Mouse (Mus musculus): ENCODE results near the gene Tnfrsf13b. TPM values are rescaled to one million over a fixed set of nuclear protein-coding genes. Genes with fewer than 3 reads are reported as not detected.

Tnfrsf13b gene
- polyA plus RNA-seq (2012; rRNA removed), result 26.2 and 26.4 TPM in 2 replicates

DNA sequence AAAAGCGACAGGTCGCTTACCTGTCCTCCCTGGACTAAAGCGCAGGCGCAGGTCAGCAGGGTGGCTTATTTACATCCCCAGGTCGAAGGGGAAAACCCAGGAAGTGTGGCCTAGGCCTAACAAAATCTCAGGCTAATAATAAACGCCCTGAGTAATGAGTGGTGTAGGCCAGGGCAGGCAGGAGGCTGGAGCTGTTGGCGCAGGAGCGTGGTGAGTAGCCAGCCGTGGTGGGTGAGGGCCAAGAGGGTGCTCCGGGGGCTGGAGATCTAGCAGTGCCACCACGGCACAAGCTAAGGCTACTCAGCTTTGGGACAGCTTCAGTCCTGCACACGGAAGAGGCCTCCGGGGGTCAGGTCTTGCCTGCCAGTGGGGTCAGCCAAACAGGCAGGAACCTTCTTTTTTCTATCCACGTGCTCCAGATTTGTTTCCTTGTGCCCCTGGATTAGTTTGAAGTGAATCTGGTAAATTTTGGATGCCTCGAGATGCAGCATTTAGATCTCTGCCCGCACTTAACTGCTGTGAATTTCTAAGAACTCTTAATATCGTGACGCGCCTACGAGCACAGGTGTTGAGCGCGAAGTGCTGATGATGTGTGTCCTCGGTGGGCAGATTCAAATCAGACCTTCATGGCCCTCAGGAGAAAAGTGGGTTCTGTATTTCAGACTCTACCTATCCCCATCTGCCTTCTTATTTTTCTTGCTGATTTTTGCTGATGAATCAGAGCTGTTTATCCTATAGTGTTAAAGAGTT, at the start of gene Tnfrsf13b:
Tnfrsf13b (plus strand) TSS at position 150 of the 750 bp plus-strand sequence.
- Histone ChIP-seq H3K4me1 (ENCODE audit: control insufficient read depth, insufficient read depth, low read length) (no peaks in the 10 kb centered on the region), H3K4me3 (replicated peaks; ENCODE audit: extremely low read depth, low read depth, low read length) (no peak within 1 kb of the TSS)
- WGBS, result 79% methylated on average over 23 of the region's 23 CpGs
- DNase-seq, result no peak
- TF ChIP-seq CTCF (IDR thresholded peaks at IDR 0.05; ENCODE audit: insufficient read depth, low read length) (no peak), POLR2A (IDR thresholded peaks at IDR 0.05; ENCODE audit: borderline replicate concordance, extremely low read depth, low read depth, low read length) (no peak)

GRCm38 (mm10) chr11:61081624-61082023, 44.9 kb upstream of the Tnfrsf13b start:
- 84% methylated on average over 2 of the region's 2 CpGs for WGBS
- Histone ChIP-seq H3K4me1 (ENCODE audit: control insufficient read depth, insufficient read depth, low read length) (no peaks in the 10 kb centered on the region), H3K4me3 (replicated peaks; ENCODE audit: extremely low read depth, low read depth, low read length) (no peak overlapping the region)
- TF ChIP-seq CTCF (IDR thresholded peaks at IDR 0.05; ENCODE audit: insufficient read depth, low read length) (no peak), POLR2A (IDR thresholded peaks at IDR 0.05; ENCODE audit: borderline replicate concordance, extremely low read depth, low read depth, low read length) (no peak)
- no peak for DNase-seq

GRCm38 (mm10) chr11:61090195-61090594, 36.4 kb upstream of the Tnfrsf13b start:
- no peak for TF ChIP-seq POLR2A (IDR thresholded peaks at IDR 0.05; ENCODE audit: borderline replicate concordance, extremely low read depth, low read depth, low read length)
- TF ChIP-seq CTCF (IDR thresholded peaks at IDR 0.05; ENCODE audit: insufficient read depth, low read length), result no peak
- DNase-seq, result no peak
- H3K4me3 ChIP-seq (replicated peaks; ENCODE audit: extremely low read depth, low read depth, low read length), result no peak overlapping the region
- WGBS, result 75% methylated on average over 7 of the region's 7 CpGs
- no peaks in the 10 kb centered on the region for H3K4me1 ChIP-seq (ENCODE audit: control insufficient read depth, insufficient read depth, low read length)

DNA sequence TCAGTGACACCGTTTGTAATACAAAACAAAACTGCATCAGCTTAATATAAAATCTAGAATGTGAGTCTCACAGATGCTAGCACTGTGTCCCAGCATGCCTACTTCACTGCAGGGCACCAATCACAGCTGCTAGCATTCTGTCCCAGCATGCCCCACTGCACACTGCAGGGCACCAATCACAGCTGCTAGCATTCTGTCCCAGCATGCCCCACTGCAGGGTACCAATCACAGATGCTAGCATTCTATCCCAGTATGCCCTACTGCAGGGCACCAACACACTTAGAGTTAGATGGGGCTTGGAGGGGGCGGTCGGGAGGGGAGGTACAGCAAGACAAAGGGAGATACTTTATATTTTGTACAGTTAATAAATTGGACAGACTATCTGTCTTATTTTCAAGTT, 35.4 kb upstream of the Tnfrsf13b start:
- no peak for DNase-seq
- H3K4me3 ChIP-seq (replicated peaks; ENCODE audit: extremely low read depth, low read depth, low read length), result no peak overlapping the region
- no peaks in the 10 kb centered on the region for H3K4me1 ChIP-seq (ENCODE audit: control insufficient read depth, insufficient read depth, low read length)
- TF ChIP-seq POLR2A (IDR thresholded peaks at IDR 0.05; ENCODE audit: borderline replicate concordance, extremely low read depth, low read depth, low read length) (no peak), CTCF (IDR thresholded peaks at IDR 0.05; ENCODE audit: insufficient read depth, low read length) (no peak)
- WGBS, result 63% methylated on average over 3 of the region's 3 CpGs

GRCm38 (mm10) chr11:61091642-61092262, 34.8 kb upstream of the Tnfrsf13b start:
- TF ChIP-seq POLR2A (IDR thresholded peaks at IDR 0.05; ENCODE audit: borderline replicate concordance, extremely low read depth, low read depth, low read length) (no peak), CTCF (IDR thresholded peaks at IDR 0.05; ENCODE audit: insufficient read depth, low read length) (peak; percentile 77)
- 28% methylated on average over 7 of the region's 7 CpGs for WGBS
- peak; percentile 55 for DNase-seq

DNA sequence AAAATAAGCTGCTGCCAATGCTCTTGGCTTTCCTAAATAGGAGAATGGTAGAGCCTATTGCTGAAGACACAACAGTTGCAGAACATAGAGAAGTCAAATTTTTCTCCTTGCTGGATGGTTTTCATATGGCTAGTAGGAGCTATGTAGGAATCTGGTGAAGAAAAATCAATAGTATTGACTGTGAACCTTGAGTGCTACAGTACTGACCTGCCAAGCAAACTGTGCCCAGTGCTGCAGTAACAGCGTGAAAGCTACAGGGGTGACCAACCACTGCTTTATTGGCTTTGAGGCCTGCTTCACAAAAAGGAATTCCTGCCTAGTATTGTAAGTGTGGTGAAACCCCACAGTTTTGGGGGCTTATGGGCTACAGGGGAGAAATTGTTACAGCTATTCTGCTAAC, 28.5 kb upstream of the Tnfrsf13b start:
- Histone ChIP-seq H3K4me3 (replicated peaks; ENCODE audit: extremely low read depth, low read depth, low read length) (no peak overlapping the region), H3K4me1 (ENCODE audit: control insufficient read depth, insufficient read depth, low read length) (no peaks in the 10 kb centered on the region)
- TF ChIP-seq CTCF (IDR thresholded peaks at IDR 0.05; ENCODE audit: insufficient read depth, low read length) (no peak), POLR2A (IDR thresholded peaks at IDR 0.05; ENCODE audit: borderline replicate concordance, extremely low read depth, low read depth, low read length) (no peak)
- WGBS, result 74% methylated on average over 1 of the region's 1 CpGs
- no peak for DNase-seq

More at GRCm38 (mm10) chr11:61091642-61092262, 34.8 kb upstream of the Tnfrsf13b start:
- Histone ChIP-seq H3K4me3 (replicated peaks; ENCODE audit: extremely low read depth, low read depth, low read length) (no peak overlapping the region), H3K4me1 (ENCODE audit: control insufficient read depth, insufficient read depth, low read length) (no peaks in the 10 kb centered on the region)

DNA sequence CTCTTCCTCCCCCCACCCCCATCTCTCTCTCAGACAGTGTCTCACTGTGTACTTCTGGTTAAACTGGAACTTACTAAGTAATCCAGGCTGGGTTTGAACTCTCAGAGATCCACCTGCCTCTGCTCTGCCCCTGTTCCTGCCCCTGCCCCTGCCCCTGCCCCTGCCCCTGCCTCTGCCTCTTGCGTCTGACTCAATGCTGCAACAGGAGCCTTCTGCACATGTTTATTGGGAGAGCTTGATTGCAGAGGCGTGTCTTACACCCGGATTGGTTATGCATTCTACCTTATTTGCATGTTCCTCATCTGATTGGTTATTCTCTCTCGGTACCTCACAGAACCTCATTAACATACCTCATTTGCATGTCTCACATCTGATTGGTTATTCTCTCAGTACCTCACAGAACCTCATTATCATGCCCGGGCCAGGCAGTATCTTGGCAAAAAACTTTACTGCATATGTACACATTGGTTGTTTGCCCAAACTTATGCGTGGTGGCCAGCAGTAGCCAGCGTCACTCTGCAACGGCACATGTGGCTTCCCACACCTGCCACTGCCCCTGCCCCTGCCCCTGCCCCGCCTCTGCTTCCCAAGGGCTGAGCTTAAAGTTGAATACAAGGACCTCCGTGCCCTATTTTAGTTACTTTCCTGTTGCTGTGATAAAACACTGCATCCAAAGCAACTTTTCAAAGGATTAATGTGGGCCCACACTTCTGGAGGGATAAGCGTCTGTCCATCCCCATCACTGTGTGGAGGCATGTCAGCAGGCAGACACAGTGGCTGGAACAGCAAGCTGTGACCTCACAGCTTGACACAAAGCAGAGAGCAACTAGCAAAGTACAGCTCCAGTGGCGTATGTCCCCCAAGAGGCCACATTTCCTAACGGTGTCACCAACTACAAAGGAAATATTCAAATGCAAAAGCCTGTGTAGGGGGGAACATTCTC, 23.9 kb upstream of the Tnfrsf13b start:
- DNase-seq, result no peak
- 69% methylated on average over 13 of the region's 13 CpGs for WGBS

DNA sequence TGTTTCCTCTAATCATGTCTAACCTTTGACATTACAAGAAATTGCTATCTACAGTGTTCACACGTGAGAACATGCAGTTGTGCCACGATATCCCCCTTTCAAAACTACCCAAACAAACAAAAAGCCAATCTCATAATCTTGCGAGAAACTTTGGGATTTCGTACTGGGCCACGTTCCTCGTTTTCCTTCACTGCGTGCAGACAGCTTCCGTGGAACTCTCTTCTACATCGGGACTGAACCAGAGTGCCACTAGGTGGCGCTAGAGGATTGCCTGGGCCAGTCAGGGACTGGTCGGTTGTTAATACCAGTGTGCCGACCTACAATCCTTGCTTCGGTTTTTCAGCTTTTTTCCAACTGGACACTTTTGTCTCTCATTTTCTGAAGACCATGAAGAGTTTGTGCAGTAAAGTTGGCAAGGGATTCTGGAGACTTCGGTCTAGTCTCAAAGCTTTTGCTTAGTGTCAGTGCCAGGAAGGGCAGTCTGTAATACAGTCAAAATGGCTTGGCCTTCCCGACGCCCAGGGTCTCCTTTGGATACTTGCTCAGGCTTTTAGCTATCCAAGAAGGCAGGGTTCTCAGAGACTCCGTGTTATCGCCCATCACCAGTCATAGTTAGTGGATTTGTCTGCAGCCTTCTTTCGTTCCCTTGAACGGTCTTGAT, 22.2 kb upstream of the Tnfrsf13b start:
- peak; percentile 79 for DNase-seq
- Histone ChIP-seq H3K4me1 (ENCODE audit: control insufficient read depth, insufficient read depth, low read length) (no peaks in the 10 kb centered on the region), H3K4me3 (replicated peaks; ENCODE audit: extremely low read depth, low read depth, low read length) (no peak overlapping the region)
- TF ChIP-seq POLR2A (IDR thresholded peaks at IDR 0.05; ENCODE audit: borderline replicate concordance, extremely low read depth, low read depth, low read length) (no peak), CTCF (IDR thresholded peaks at IDR 0.05; ENCODE audit: insufficient read depth, low read length) (peak; percentile 100)
- WGBS, result 19% methylated on average over 20 of the region's 20 CpGs

More for the DNA sequence above, 23.9 kb upstream of the Tnfrsf13b start:
- no peak overlapping the region for H3K4me3 ChIP-seq (replicated peaks; ENCODE audit: extremely low read depth, low read depth, low read length)
- no peaks in the 10 kb centered on the region for H3K4me1 ChIP-seq (ENCODE audit: control insufficient read depth, insufficient read depth, low read length)
- TF ChIP-seq CTCF (IDR thresholded peaks at IDR 0.05; ENCODE audit: insufficient read depth, low read length) (no peak), POLR2A (IDR thresholded peaks at IDR 0.05; ENCODE audit: borderline replicate concordance, extremely low read depth, low read depth, low read length) (no peak)

Measured in lung, adult 2 months (tissue).